Mouse (Mus musculus) liver, embryonic 11.5 days (tissue): ENCODE data around the gene Tns1. TPM values are rescaled to one million over a fixed set of nuclear protein-coding genes. Genes with fewer than 3 reads are reported as not detected.
A peak's percentile ranks its signal among the peaks of the same experiment; 100 is the strongest.

Source experiments
- ATAC-seq: fragments of 200-750 bp; cut with Nextera tagmentation; replicated peaks from 2 replicates; pipeline ENCODE4 v1.8.0; 2017; ENCODE audit warnings: moderate number of reproducible peaks, mild to moderate bottlenecking, moderate TSS enrichment, moderate library complexity; ENCODE audit not compliant: low FRiP score
- DNase-seq: peaks from one replicate; pipeline ENCODE4 v3.0.0-alpha.2; 2017; ENCODE audit warnings: low spot score
- H3K27ac ChIP-seq: fragments of 300-500 bp; sonication (generic); 2 replicates; pipeline ENCODE4 v1.5.1; 2014; ENCODE audit warnings: mild to moderate bottlenecking, low read depth, low read length, control low read depth
- H3K27me3 ChIP-seq: fragments of 300-500 bp; sonication (generic); replicated peaks from 2 replicates; pipeline ENCODE4 v1.6.1; 2014; ENCODE audit warnings: low read length, mixed read lengths; ENCODE audit not compliant: control insufficient read depth, insufficient read depth
- H3K36me3 ChIP-seq: fragments of 300-500 bp; sonication (generic); 2 replicates; pipeline ENCODE4 v1.6.1; 2014; ENCODE audit warnings: mild to moderate bottlenecking, low read length, moderate library complexity, mixed read lengths; ENCODE audit not compliant: control insufficient read depth, insufficient read depth
- H3K4me1 ChIP-seq: fragments of 300-500 bp; sonication (generic); replicated peaks from 2 replicates; pipeline ENCODE4 v1.6.1; 2014; ENCODE audit warnings: low read length, mixed read lengths; ENCODE audit not compliant: control insufficient read depth, insufficient read depth
- H3K4me2 ChIP-seq: fragments of 300-500 bp; sonication (generic); 2 replicates; pipeline ENCODE4 v1.6.1; 2014; ENCODE audit warnings: mild to moderate bottlenecking, control low read depth, moderate library complexity
- H3K4me3 ChIP-seq: fragments of 300-500 bp; sonication (generic); 2 replicates; pipeline ENCODE4 v1.5.1; 2014; ENCODE audit warnings: low read depth, low read length, control low read depth
- H3K9ac ChIP-seq: fragments of 300-500 bp; sonication (generic); 2 replicates; pipeline ENCODE4 v1.6.1; 2014; ENCODE audit warnings: low read depth, low read length, control low read depth
- H3K9me3 ChIP-seq: fragments of 300-500 bp; sonication (generic); 2 replicates; pipeline ENCODE4 v1.6.1; 2016; ENCODE audit warnings: low read length, inconsistent platforms, mixed read lengths; ENCODE audit not compliant: control insufficient read depth
- WGBS: fragments of 180-500 bp; shearing (Covaris S2); extraction: QIAGEN DNeasy Blood & Tissue Kit; methylation state at CpG from one replicate; pipeline ENCODE4 v1.1.7; 2014; 5-methylcytosine and 5-hydroxymethylcytosine counted together
- polyA plus RNA-seq: library from polyadenylated mRNA; unstranded; fragments of >200 nt; fragmentation: Nextera tagmentation; extraction: Ambion mirVana; gene quantifications from 2 replicates; pipeline ENCODE4 v1.2.1, GENCODE M21; 2014

Tns1 gene
- polyA plus RNA-seq, 1 experiment from 2014 or later = 19.4 TPM

- no peak overlapping the region for H3K9ac ChIP-seq
- no peak for DNase-seq
- H3K27ac ChIP-seq = no peak overlapping the region
- whole genome bisulfite sequencing = 67% methylated on average over 4 of the region's 4 CpGs
- H3K4me2 ChIP-seq = no peak overlapping the region
- H3K4me1 ChIP-seq = no peaks in the 10 kb centered on the region; the same call in 1 of the 2 replicates
- no peaks in the 10 kb centered on the region for H3K9me3 ChIP-seq
- no peak overlapping the region for H3K4me3 ChIP-seq
- H3K36me3 ChIP-seq = no peaks in the 10 kb centered on the region
- H3K27me3 ChIP-seq = no peaks in the 10 kb centered on the region
- ATAC-seq = no peak
Observed at GRCm38 (mm10) chr1:74076230-74076629, 48.0 kb downstream of the Tns1 start.

DNA sequence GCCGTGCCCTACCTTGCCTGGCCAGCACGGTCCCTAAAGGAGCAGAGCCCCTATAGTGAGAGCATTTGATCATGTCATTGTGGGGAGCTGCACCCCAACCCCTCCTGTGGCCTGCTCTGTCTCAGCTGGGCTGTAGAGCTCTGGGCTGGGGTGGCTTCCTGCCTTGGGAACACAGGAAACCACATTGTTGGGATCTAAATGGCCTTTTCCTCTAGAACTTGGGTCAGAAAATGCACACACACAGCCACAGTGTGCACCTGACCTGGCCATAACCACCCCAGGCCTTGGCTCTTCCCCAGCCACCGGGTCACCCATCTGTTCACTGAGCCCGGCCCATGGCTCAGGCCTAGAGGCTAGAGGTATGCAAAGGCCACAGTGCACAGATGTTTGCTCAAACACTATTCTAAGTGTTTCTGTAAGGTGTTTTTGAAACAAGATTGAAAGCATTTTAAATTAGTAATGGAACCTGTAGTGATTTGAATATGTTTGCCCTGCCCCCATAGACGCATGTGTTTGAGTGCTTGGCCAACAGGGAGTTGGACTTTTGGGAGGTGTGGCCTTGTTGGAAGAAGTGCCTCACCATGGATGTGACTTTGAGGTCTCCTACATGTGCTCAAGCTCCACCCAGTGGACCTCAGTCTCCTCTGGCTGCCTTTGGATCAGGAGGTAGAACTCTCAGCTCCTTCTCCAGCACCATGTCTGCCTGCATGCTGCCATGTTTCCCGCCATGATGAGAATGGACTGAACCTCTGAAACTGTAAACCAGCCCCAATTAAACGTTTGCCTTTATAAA lies 49.4 kb downstream of the Tns1 start:
- Histone ChIP-seq H3K4me1 (no peaks in the 10 kb centered on the region), H3K27me3 (peaks cover 8% of the 10 kb centered on the region; the same call in 1 of the 2 replicates), H3K4me3 (no peak overlapping the region), H3K27ac (no peak overlapping the region), H3K4me2 (no peak overlapping the region), H3K36me3 (no peaks in the 10 kb centered on the region), H3K9me3 (no peaks in the 10 kb centered on the region), H3K9ac (no peak overlapping the region)
- 75% methylated on average over 7 of the region's 7 CpGs for WGBS
- ATAC-seq (no peak), DNase-seq (no peak)

DNA sequence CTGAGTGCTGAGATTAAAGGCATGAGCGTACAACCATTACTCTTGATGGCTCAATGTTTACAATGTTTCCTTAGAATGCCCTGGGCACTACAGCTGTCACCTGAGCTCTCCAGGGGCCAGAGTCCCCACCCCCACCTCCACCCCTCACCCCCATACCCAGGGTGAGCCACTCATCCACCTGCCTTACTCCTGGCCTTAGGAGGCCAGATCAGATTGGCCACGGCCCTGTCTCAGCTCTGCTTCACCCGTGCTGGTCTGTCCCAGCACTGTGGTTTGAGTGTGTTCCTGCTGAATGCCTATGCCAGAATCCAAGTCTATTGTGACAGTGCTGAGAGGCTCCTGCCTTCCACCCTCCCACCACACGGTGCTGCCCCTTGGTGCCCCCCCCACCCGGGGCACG lies 50.5 kb downstream of the Tns1 start:
- H3K27ac ChIP-seq = no peak overlapping the region
- no peak for ATAC-seq
- no peaks in the 10 kb centered on the region for H3K36me3 ChIP-seq
- H3K9me3 ChIP-seq = no peaks in the 10 kb centered on the region
- H3K4me3 ChIP-seq = no peak overlapping the region
- DNase-seq = no peak
- 71% methylated on average over 6 of the region's 6 CpGs for WGBS
- H3K4me1 ChIP-seq = no peaks in the 10 kb centered on the region; the same call in 1 of the 2 replicates
- no peak overlapping the region for H3K9ac ChIP-seq
- no peak overlapping the region for H3K4me2 ChIP-seq
- peaks cover 18% of the 10 kb centered on the region for H3K27me3 ChIP-seq

- Histone ChIP-seq H3K9me3 (no peaks in the 10 kb centered on the region), H3K36me3 (no peaks in the 10 kb centered on the region), H3K27ac (no peak overlapping the region), H3K4me3 (no peak overlapping the region), H3K9ac (no peak overlapping the region), H3K4me1 (peaks cover 7% of the 10 kb centered on the region), H3K27me3 (peaks cover 40% of the 10 kb centered on the region), H3K4me2 (no peak overlapping the region)
- DNase-seq (no peak), ATAC-seq (no peak)
- 76% methylated on average over 4 of the region's 4 CpGs for WGBS
Observed at GRCm38 (mm10) chr1:74070745-74071144, 53.5 kb downstream of the Tns1 start.

DNA sequence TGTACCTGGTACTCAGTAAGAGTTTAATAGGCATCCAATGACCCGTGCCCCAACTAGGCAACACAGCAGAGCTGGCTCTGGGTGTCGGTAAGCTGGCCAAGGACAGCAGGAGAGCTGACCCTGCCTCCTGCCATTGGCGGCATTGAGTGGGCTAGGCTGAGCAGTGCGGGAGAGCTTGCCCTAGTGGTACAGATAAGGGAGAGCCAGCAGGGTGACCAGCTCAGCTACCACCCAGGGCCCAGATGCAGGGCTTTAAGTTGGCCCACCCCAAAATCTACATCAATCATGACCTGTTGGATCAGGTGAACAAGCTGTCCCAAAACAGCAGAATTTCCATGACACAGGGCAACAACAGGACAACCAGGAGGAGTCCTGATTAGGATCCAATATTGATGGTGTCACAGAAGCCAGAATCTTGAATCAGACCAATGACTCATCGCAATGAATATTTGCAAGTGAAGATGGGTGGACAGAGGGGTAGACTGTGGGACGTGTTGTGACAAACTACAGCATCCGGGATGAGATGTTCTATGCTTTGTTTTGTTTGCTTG lies 54.2 kb downstream of the Tns1 start:
- H3K9me3 ChIP-seq = no peaks in the 10 kb centered on the region
- no peak overlapping the region for H3K27ac ChIP-seq
- no peaks in the 10 kb centered on the region for H3K36me3 ChIP-seq
- WGBS = 70% methylated on average over 7 of the region's 7 CpGs
- H3K4me1 ChIP-seq = peaks cover 7% of the 10 kb centered on the region
- ATAC-seq (no peak), DNase-seq (no peak)
- no peak overlapping the region for H3K9ac ChIP-seq
- H3K4me3 ChIP-seq = no peak overlapping the region
- peaks cover 40% of the 10 kb centered on the region for H3K27me3 ChIP-seq
- no peak overlapping the region for H3K4me2 ChIP-seq

GRCm38 (mm10) chr1:74069085-74069835 lies 55.0 kb downstream of the Tns1 start:
- no peak overlapping the region for H3K4me3 ChIP-seq
- H3K4me1 ChIP-seq = peaks cover 7% of the 10 kb centered on the region
- peak overlapping the region; percentile 72 for H3K4me2 ChIP-seq
- no peak overlapping the region for H3K27ac ChIP-seq
- peaks cover 40% of the 10 kb centered on the region for H3K27me3 ChIP-seq
- H3K9ac ChIP-seq = peak overlapping the region; percentile 43; the same call in 1 of the 2 replicates
- DNase-seq (no peak), ATAC-seq (no peak; the same call in 1 of the 2 replicates)
- H3K36me3 ChIP-seq = no peaks in the 10 kb centered on the region
- no peaks in the 10 kb centered on the region for H3K9me3 ChIP-seq
- 41% methylated on average over 9 of the region's 9 CpGs for WGBS

DNA sequence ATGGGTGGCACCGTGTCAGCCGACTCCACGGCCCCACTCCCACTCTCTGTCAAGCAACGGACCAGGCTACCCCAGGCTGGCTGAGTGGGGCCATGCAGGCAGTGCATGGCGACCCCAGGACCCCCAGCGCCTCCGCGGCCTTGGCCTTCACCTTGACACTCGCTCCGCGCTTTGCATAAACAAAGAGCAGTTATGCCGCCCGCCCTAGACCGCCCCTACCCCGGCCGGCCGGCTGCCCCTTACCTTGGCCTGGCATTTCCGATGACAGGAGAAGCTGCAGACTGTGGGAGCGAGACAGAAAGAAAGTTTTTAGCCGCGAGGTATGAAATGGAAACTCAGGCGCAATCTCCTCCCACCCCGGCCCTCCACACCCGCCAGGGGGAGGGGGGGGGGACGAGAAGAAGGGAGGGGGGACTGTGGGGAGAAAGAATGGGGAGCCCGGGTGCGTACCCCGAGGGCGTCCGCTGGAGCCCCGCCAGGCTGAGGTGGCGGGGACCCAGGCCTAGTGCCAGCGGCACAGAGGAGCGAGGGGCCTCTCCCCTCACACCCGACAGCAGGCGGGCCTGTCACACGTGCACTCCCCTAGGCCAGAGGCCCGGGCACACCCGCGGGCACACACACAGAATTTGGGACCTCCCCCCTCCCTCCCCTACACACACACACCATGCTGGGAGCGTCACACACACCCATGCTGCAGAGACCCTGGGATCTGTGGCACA lies 55.7 kb downstream of the Tns1 start:
- Histone ChIP-seq H3K36me3 (no peaks in the 10 kb centered on the region), H3K9ac (peak overlapping the region; percentile 43; the same call in 1 of the 2 replicates), H3K4me3 (peak overlapping the region; percentile 38), H3K4me2 (peak overlapping the region; percentile 72), H3K27ac (no peak overlapping the region), H3K27me3 (peaks cover 40% of the 10 kb centered on the region), H3K4me1 (peaks cover 7% of the 10 kb centered on the region), H3K9me3 (no peaks in the 10 kb centered on the region)
- WGBS = 7% methylated on average over 40 of the region's 41 CpGs
- ATAC-seq = peak; percentile 39; the same call in 1 of the 2 replicates
- no peak for DNase-seq

GRCm38 (mm10) chr1:74067866-74068265 lies 56.4 kb downstream of the Tns1 start:
- ATAC-seq (no peak), DNase-seq (no peak)
- Histone ChIP-seq H3K9me3 (no peaks in the 10 kb centered on the region), H3K27ac (no peak overlapping the region), H3K36me3 (no peaks in the 10 kb centered on the region), H3K4me2 (peak overlapping the region; percentile 72), H3K4me3 (peak overlapping the region; percentile 38), H3K4me1 (peaks cover 7% of the 10 kb centered on the region), H3K27me3 (peaks cover 40% of the 10 kb centered on the region), H3K9ac (no peak overlapping the region)
- 12% methylated on average over 13 of the region's 14 CpGs for WGBS
